Mouse (Mus musculus) C2C12 (cell line): ENCODE results near the gene Gm17555. TPM values are rescaled to one million over a fixed set of nuclear protein-coding genes. Genes with fewer than 3 reads are reported as not detected.
"Not testable (repeated sequence)": the region's sequence is repeated elsewhere in the genome, so short reads cannot be mapped to it uniquely, and the experiment has no call there.

Experiments
- H3K27me3 ChIP-seq: one replicate; pipeline ENCODE4 v1.6.1; 2011; ENCODE audit not compliant: control insufficient read depth, insufficient read depth, insufficient read length
- H3K36me3 ChIP-seq: one replicate; pipeline ENCODE4 v1.6.1; 2011; ENCODE audit not compliant: control insufficient read depth, insufficient read depth
- H3K4me3 ChIP-seq: one replicate; pipeline ENCODE4 v1.5.1; 2011; ENCODE audit warnings: mild to moderate bottlenecking, control low read depth; ENCODE audit not compliant: poor library complexity, insufficient read depth, severe bottlenecking
- H3K79me2 ChIP-seq: one replicate; pipeline ENCODE4 v1.6.1; 2011; ENCODE audit not compliant: control insufficient read depth, insufficient read depth
- H3K79me3 ChIP-seq: one replicate; pipeline ENCODE4 v1.6.1; 2011; ENCODE audit warnings: low read depth, control low read depth
- H3ac ChIP-seq: one replicate; pipeline ENCODE3; 2011; ENCODE audit warnings: low read depth; ENCODE audit not compliant: control insufficient read depth, insufficient read length
- CEBPB ChIP-seq: IDR thresholded peaks from one replicate; pipeline ENCODE4 v1.6.1; 2011; ENCODE audit warnings: low read depth, mild to moderate bottlenecking, control low read depth, moderate library complexity
- CTCF ChIP-seq: IDR thresholded peaks from one replicate; pipeline ENCODE4 v1.5.1; 2011; ENCODE audit not compliant: control insufficient read depth, insufficient read depth, insufficient read length
- FOSL1 ChIP-seq: IDR thresholded peaks from one replicate; pipeline ENCODE4 v1.8.0; 2011; ENCODE audit warnings: mild to moderate bottlenecking, low read length; ENCODE audit not compliant: poor library complexity, insufficient read depth, severe bottlenecking
- MAX ChIP-seq: IDR thresholded peaks from one replicate; pipeline ENCODE4 v1.6.1; 2011; ENCODE audit warnings: mild to moderate bottlenecking, control low read depth
- MYOD1 ChIP-seq: IDR thresholded peaks from one replicate; pipeline ENCODE4 v1.6.1; 2011; ENCODE audit warnings: low read depth; ENCODE audit not compliant: control insufficient read depth, insufficient read length
- MYOG ChIP-seq: IDR thresholded peaks from one replicate; pipeline ENCODE4 v1.6.1; 2011; ENCODE audit not compliant: control insufficient read depth, insufficient read length; ENCODE audit errors: extremely low read depth
- USF1 ChIP-seq: IDR thresholded peaks from one replicate; pipeline ENCODE4 v1.6.1; 2011; ENCODE audit warnings: low read depth, mild to moderate bottlenecking, control low read depth, moderate library complexity
- long read RNA-seq, 2 experiments: library from polyadenylated mRNA; unstranded; transcript quantifications; one replicate each; pipeline ENCODE4 v2.0.0; 2019 to 2020
- polyA plus RNA-seq: library from polyadenylated mRNA; unstranded; fragments of >200 nt; fragmentation: generic; extraction: Trizol; gene quantifications from one replicate; pipeline ENCODE4 v1.2.1, GENCODE M21; 2012; ENCODE audit warnings: missing spikeins

Gene Gm17555
- not detected for polyA plus RNA-seq
- long read RNA-seq, experiment 1 = 0 reads
- long read RNA-seq, experiment 2 = 0 reads

GRCm38 (mm10) chr2:126214800-126215199 is at the start of gene Gm17555:
TSS of gene Gm17555 (plus strand) at chr2:126215100.
- not testable (repeated sequence) for H3K79me2 ChIP-seq, H3K36me3 ChIP-seq, H3K27me3 ChIP-seq, H3K4me3 ChIP-seq, H3ac ChIP-seq, H3K79me3 ChIP-seq

DNA sequence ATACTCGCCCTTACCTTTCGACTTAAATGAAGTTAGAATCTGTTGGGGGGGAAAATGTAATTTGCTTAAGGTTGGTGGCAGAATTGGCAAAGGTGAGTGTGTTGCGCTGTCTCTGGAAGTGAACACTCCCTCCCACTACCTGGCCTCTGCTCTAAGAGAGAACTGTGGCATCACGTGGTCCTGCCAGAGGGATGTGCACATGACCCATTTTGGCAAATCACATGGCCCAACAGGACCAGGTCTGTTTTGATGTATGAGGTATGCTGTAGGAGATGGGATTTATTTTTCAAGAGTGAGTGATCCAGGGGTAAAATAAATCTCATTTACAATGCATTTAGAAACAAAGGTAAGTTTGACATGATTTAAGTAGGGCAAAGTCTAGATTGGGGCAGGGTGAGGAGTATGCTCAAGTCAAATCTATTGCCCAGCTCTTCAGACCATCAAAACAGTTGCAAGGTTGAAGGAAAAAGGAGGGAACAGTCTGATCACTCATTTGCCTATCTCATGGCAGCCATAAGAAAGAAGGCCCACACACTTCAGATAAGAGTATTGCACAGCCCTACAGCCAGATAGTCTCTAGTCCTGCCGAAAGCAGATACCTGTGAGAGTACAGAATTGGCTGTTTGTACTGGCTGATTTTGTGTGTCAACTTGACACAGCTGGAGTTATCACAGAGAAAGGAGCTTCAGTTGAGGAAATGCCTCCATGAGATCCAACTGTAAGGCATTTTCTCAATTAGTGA is 49.5 kb upstream of the Gm17555 start:
- TF ChIP-seq MYOG (no peak), MYOD1 (no peak), MAX (no peak), CTCF (no peak), CEBPB (no peak), USF1 (no peak), FOSL1 (no peak)
- Histone ChIP-seq H3K36me3 (peaks cover 51% of the 10 kb centered on the region), H3K4me3 (no peak overlapping the region), H3K79me3 (no peaks in the 10 kb centered on the region), H3K27me3 (no peaks in the 10 kb centered on the region), H3K79me2 (no peaks in the 10 kb centered on the region), H3ac (no peak overlapping the region)

DNA sequence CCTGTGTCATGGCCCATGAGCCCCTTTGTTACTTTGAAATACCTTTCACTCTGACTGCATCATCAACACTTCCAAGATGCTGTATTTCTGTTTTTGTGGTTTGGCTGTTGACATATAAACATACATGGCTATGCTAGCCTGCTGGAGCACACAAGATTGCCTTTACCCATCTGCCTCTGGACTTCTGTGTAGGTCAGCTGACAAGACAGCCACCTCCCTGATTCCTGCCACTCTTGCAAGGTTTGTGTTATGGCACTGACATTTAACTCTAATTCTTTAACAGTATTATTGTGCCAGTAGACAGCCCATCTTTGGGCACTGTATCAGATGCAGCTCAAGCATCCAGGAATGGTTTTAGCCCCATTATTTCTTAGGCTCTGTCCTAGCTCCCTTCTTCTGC is 48.6 kb upstream of the Gm17555 start:
- no peak overlapping the region for H3ac ChIP-seq
- H3K4me3 ChIP-seq = no peak overlapping the region
- no peaks in the 10 kb centered on the region for H3K79me3 ChIP-seq
- no peaks in the 10 kb centered on the region for H3K79me2 ChIP-seq
- peaks cover 42% of the 10 kb centered on the region for H3K36me3 ChIP-seq
- H3K27me3 ChIP-seq = no peaks in the 10 kb centered on the region
- TF ChIP-seq FOSL1 (no peak), USF1 (no peak), MYOD1 (no peak), CTCF (no peak), MAX (no peak), CEBPB (no peak), MYOG (no peak)

GRCm38 (mm10) chr2:126166848-126167617 is 47.9 kb upstream of the Gm17555 start:
- H3K27me3 ChIP-seq = no peaks in the 10 kb centered on the region
- TF ChIP-seq CEBPB (no peak), FOSL1 (no peak), MAX (no peak), MYOD1 (no peak), USF1 (no peak), MYOG (no peak), CTCF (no peak)
- H3K4me3 ChIP-seq = no peak overlapping the region
- no peaks in the 10 kb centered on the region for H3K79me2 ChIP-seq
- peaks cover 36% of the 10 kb centered on the region for H3K36me3 ChIP-seq
- no peaks in the 10 kb centered on the region for H3K79me3 ChIP-seq
- H3ac ChIP-seq = no peak overlapping the region

DNA sequence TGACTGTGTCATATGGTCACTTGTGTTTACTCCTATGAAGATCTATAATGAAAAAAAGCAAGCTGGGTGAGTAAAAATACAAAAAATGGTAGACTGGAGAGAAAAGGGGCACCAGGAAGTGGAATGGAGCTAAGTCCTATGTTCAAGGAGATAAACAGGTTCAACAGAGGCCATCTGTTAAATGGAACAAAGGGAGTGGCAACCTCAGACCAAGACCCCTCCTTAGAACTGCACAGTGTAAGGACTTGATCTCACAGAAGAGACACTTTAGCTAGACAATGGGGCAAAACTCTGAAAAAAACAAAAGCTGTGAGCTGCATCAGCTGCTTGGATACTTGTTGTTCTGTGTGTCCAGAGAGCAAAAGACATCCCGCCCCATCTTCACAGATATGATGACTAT is 43.5 kb upstream of the Gm17555 start:
- Histone ChIP-seq H3K36me3 (peaks cover 6% of the 10 kb centered on the region), H3K79me3 (no peaks in the 10 kb centered on the region), H3K27me3 (no peaks in the 10 kb centered on the region), H3K4me3 (no peak overlapping the region), H3K79me2 (no peaks in the 10 kb centered on the region), H3ac (no peak overlapping the region)
- TF ChIP-seq CEBPB = no peak
- no peak for TF ChIP-seq MYOG
- TF ChIP-seq MYOD1 = no peak
- TF ChIP-seq CTCF = no peak
- no peak for TF ChIP-seq USF1
- TF ChIP-seq FOSL1 = no peak
- no peak for TF ChIP-seq MAX

DNA sequence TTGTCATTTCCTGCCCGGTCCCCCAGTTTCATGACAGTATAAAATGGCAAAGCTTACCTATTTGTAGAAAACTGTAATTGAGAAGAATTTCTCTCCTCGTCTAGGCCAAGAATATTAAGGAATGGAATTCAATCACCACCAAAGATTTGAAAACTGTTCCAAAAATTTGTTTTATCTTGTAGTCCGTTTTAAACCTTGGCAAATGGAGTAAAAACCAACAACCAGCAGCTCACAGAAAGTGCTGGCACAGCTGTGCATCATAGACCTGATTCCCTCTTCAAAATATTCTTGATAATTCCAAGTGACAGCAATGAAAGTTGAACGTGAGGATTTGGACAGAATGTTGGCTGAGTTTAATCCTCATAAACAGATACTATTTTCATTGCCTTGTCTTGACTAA is 23.6 kb upstream of the Gm17555 start:
- TF ChIP-seq FOSL1 (no peak), CTCF (no peak), MAX (no peak), MYOG (no peak), MYOD1 (no peak), USF1 (no peak), CEBPB (no peak)
- no peaks in the 10 kb centered on the region for H3K36me3 ChIP-seq

More for the DNA sequence above, 23.6 kb upstream of the Gm17555 start:
- H3K79me3 ChIP-seq = no peaks in the 10 kb centered on the region
- H3K27me3 ChIP-seq = no peaks in the 10 kb centered on the region
- no peaks in the 10 kb centered on the region for H3K79me2 ChIP-seq
- no peak overlapping the region for H3K4me3 ChIP-seq
- no peak overlapping the region for H3ac ChIP-seq
